Mouse (Mus musculus): ENCODE measurements around the gene Msh3. TPM values are rescaled to one million over a fixed set of nuclear protein-coding genes. Genes with fewer than 3 reads are reported as not detected.
"Not testable (repeated sequence)": the region's sequence is repeated elsewhere in the genome, so short reads cannot be mapped to it uniquely, and the experiment has no call there.

The Msh3 gene
- polyA plus RNA-seq, 1 experiment: not detected

GRCm38 (mm10) chr13:92222763-92223162 lies 132.0 kb downstream of the Msh3 start:
- 97% methylated on average over 5 of the region's 5 CpGs for WGBS
- no peaks in the 10 kb centered on the region for H3K4me1 ChIP-seq (ENCODE audit: control insufficient read depth, insufficient read depth, low read length)
- no peak for TF ChIP-seq CTCF (IDR thresholded peaks at IDR 0.05; ENCODE audit: insufficient read depth, low read depth, low read length)
- TF ChIP-seq POLR2A (IDR thresholded peaks at IDR 0.05; ENCODE audit: insufficient read depth, low read depth, low read length): no peak
- H3K4me3 ChIP-seq (ENCODE audit: insufficient read depth, low read depth, low read length): no peak overlapping the region
- no peak overlapping the region for H3K27ac ChIP-seq (ENCODE audit: insufficient read depth, low read depth, low read length)

GRCm38 (mm10) chr13:92219774-92220173 lies 135.0 kb downstream of the Msh3 start:
- H3K4me3 ChIP-seq (ENCODE audit: insufficient read depth, low read depth, low read length): no peak overlapping the region
- no peak for TF ChIP-seq POLR2A (IDR thresholded peaks at IDR 0.05; ENCODE audit: insufficient read depth, low read depth, low read length)
- TF ChIP-seq CTCF (IDR thresholded peaks at IDR 0.05; ENCODE audit: insufficient read depth, low read depth, low read length): no peak
- WGBS: 91% methylated on average over 3 of the region's 3 CpGs

GRCm38 (mm10) chr13:92217216-92217615 lies 137.6 kb downstream of the Msh3 start:
- WGBS: 93% methylated on average over 9 of the region's 9 CpGs
- TF ChIP-seq CTCF (IDR thresholded peaks at IDR 0.05; ENCODE audit: insufficient read depth, low read depth, low read length) (no peak), POLR2A (IDR thresholded peaks at IDR 0.05; ENCODE audit: insufficient read depth, low read depth, low read length) (no peak)
- Histone ChIP-seq H3K27ac (ENCODE audit: insufficient read depth, low read depth, low read length) (no peak overlapping the region), H3K4me3 (ENCODE audit: insufficient read depth, low read depth, low read length) (no peak overlapping the region), H3K4me1 (ENCODE audit: control insufficient read depth, insufficient read depth, low read length) (no peaks in the 10 kb centered on the region)

More at GRCm38 (mm10) chr13:92219774-92220173, 135.0 kb downstream of the Msh3 start:
- H3K27ac ChIP-seq (ENCODE audit: insufficient read depth, low read depth, low read length): no peak overlapping the region
- H3K4me1 ChIP-seq (ENCODE audit: control insufficient read depth, insufficient read depth, low read length): no peaks in the 10 kb centered on the region

GRCm38 (mm10) chr13:92196860-92197259 lies 157.9 kb downstream of the Msh3 start:
- no peak overlapping the region for H3K4me3 ChIP-seq (ENCODE audit: insufficient read depth, low read depth, low read length)
- WGBS: 88% methylated on average over 2 of the region's 2 CpGs
- TF ChIP-seq CTCF (IDR thresholded peaks at IDR 0.05; ENCODE audit: insufficient read depth, low read depth, low read length) (no peak), POLR2A (IDR thresholded peaks at IDR 0.05; ENCODE audit: insufficient read depth, low read depth, low read length) (no peak)
- no peak overlapping the region for H3K27ac ChIP-seq (ENCODE audit: insufficient read depth, low read depth, low read length)
- no peaks in the 10 kb centered on the region for H3K4me1 ChIP-seq (ENCODE audit: control insufficient read depth, insufficient read depth, low read length)

- H3K27ac ChIP-seq (ENCODE audit: insufficient read depth, low read depth, low read length); H3K4me3 ChIP-seq (ENCODE audit: insufficient read depth, low read depth, low read length); H3K4me1 ChIP-seq (ENCODE audit: control insufficient read depth, insufficient read depth, low read length): not testable (repeated sequence)
- 92% methylated on average over 5 of the region's 5 CpGs for WGBS
Observed at GRCm38 (mm10) chr13:92193806-92194205, 161.0 kb downstream of the Msh3 start.

- 86% methylated on average over 8 of the region's 8 CpGs for WGBS
- not testable (repeated sequence) for H3K27ac ChIP-seq (ENCODE audit: insufficient read depth, low read depth, low read length); H3K4me3 ChIP-seq (ENCODE audit: insufficient read depth, low read depth, low read length); H3K4me1 ChIP-seq (ENCODE audit: control insufficient read depth, insufficient read depth, low read length)
Observed at GRCm38 (mm10) chr13:92172686-92173085, 182.1 kb downstream of the Msh3 start.

Other genes starting within 250 kb of the Msh3 start
- gene Rasgrf2, start 223.3 kb downstream of the Msh3 start, polyA plus RNA-seq (2012; ENCODE audit: insufficient read depth, insufficient read length, low replicate concordance, missing spikeins): not detected in 2 replicates
- gene Gm20379, start 49.0 kb downstream of the Msh3 start, polyA plus RNA-seq (2012; ENCODE audit: insufficient read depth, insufficient read length, low replicate concordance, missing spikeins): not detected in 2 replicates
- not detected in 2 replicates for gene Dhfr, start 277 bp downstream of the Msh3 start, polyA plus RNA-seq (2012; ENCODE audit: insufficient read depth, insufficient read length, low replicate concordance, missing spikeins)
- not detected in 2 replicates for gene Ankrd34b, start 70.9 kb upstream of the Msh3 start, polyA plus RNA-seq (2012; ENCODE audit: insufficient read depth, insufficient read length, low replicate concordance, missing spikeins)
- gene Fam151b, start 129.0 kb upstream of the Msh3 start, polyA plus RNA-seq (2012; ENCODE audit: insufficient read depth, insufficient read length, low replicate concordance, missing spikeins): not detected in 2 replicates
- gene Zfyve16, start 175.9 kb upstream of the Msh3 start, polyA plus RNA-seq (2012; ENCODE audit: insufficient read depth, insufficient read length, low replicate concordance, missing spikeins): not detected in 2 replicates
- not detected in 2 replicates for gene Spz1, start 221.2 kb upstream of the Msh3 start, polyA plus RNA-seq (2012; ENCODE audit: insufficient read depth, insufficient read length, low replicate concordance, missing spikeins)